Mouse (Mus musculus): ENCODE measurements around the gene Ccdc6.
A peak's percentile ranks its signal among the peaks of the same experiment; 100 is the strongest.

The Ccdc6 gene

GRCm38 (mm10) chr10:70096366-70097188, at the start of gene Ccdc6:
TSS of gene Ccdc6 (plus strand) at chr10:70097121.
- DNase-seq, result peak; percentile 75

GRCm38 (mm10) chr10:70049771-70050170, 47.1 kb upstream of the Ccdc6 start:
- DNase-seq, result no peak

GRCm38 (mm10) chr10:70055291-70055690, 41.6 kb upstream of the Ccdc6 start:
- DNase-seq, result no peak

- no peak for DNase-seq
Observed at GRCm38 (mm10) chr10:70057064-70057463, 39.9 kb upstream of the Ccdc6 start.

DNA sequence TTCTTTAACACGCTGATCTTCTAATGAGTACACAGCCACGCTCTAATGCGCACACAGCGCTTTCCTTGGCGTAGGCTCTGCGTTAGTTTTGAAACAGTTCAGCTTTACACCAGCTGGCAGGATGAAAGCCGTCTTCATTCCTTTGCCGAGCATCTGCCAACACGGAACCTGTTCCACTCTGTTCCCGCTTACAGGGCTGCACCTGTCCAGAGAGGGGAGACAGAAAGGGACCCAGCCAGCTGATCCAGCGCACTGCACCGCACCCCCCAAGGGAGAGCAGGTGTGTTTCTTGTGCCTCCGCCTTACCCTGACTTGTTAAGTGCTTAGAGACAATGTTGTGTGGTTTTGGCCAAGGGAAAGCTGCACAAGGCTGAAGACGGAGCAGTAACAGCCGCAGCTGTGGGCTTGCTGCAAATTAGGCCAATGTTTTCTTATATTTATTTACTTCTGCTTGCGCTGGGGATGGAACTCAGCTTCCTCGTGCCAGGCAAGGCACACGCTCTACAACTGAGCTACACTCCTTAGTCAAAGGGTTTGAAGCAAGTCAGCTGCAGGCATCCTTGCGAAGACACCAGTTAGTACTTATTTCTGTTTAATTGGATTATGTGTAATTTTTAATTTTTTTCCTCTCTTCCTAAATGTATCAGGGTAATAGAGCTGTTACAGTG, 36.8 kb upstream of the Ccdc6 start:
- DNase-seq, result no peak

DNA sequence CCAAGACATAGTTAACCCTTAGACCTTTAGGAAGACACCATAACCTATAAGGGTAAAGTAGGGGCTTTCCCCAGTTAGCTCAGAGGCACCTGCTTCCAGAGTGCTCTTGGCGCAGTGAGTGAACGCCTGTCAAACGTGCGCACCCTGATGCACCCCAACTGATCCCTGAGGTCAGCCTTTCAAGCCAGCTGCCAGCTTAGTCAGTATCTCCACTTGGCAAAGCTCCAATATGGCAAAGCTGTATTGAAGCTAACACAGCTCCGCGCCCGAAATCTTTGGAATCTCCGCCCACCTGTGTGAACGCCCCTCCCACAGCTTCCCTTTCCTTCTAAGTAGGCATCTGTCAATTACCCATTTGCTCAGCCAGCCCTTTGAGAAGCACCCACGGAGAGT, 36.2 kb upstream of the Ccdc6 start:
- no peak for DNase-seq

GRCm38 (mm10) chr10:70063881-70064555, 32.9 kb upstream of the Ccdc6 start:
- DNase-seq, result no peak

- no peak for DNase-seq
Observed at GRCm38 (mm10) chr10:70065191-70065590, 31.7 kb upstream of the Ccdc6 start.

- DNase-seq, result no peak
Observed at GRCm38 (mm10) chr10:70066497-70067168, 30.3 kb upstream of the Ccdc6 start.

DNA sequence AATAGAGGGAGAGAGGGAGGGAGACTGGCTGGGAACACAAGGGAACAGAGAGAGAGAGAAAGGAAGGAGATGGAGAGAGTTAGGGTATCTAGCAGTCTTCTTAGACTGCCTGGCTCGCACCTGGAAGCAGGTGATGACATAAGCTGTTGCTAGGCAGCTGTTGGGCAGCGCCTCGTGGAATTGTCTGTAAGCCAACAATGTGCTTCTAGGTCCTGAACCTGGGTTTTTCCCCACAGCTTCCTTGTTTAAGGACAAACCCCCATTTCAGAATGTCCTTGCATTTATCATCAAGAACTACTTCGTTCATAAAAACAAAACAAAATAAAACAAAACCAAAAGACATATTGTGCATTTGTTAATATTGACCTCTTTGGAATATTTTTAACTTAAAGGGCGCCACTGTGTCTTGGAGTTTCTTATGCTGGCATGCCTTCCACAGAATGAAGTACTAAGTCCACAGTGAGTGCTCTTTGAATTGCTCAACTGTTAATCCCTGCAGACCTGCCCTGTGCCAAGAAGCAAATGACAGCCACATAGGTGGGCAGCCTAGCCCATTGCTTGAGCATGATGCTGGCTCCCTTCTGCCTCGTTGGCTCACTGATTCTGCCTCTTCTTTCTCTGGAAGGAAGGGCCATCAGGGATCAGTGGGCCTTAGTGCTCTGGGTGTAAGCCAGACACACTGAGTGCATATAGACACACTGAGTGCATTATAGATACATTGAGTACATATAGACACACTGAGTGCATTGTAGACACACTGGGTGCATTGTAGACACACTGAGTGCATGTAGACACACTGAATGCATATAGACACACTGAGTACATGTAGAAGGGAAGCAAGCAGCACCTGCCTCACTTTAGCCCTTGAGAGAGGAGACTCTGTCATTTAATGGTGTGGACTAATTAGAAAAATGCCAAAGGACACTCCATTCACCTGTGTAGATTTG, 29.5 kb upstream of the Ccdc6 start:
- no peak for DNase-seq

GRCm38 (mm10) chr10:70069321-70069720, 27.6 kb upstream of the Ccdc6 start:
- no peak for DNase-seq

- DNase-seq, result no peak
Observed at GRCm38 (mm10) chr10:70071334-70071733, 25.6 kb upstream of the Ccdc6 start.

DNA sequence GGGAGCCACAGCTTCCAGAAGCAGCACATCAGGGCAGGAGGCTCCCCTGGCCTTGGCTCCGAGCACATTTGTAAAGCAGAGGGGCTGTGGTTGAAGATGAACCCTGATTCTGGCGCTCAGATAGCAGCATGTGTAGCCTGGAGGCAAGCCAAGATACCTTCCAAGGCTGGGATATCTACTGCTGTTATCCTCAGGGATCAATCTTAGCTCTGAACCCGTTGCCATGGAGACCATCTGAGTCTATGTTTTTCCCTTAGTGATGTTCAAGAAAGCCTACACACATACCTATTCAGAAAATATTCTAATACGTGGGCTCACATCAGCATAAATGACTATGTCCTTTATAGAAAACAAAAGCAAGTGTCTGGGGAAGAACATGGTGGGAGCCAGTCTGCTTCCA, 19.5 kb upstream of the Ccdc6 start:
- no peak for DNase-seq

DNA sequence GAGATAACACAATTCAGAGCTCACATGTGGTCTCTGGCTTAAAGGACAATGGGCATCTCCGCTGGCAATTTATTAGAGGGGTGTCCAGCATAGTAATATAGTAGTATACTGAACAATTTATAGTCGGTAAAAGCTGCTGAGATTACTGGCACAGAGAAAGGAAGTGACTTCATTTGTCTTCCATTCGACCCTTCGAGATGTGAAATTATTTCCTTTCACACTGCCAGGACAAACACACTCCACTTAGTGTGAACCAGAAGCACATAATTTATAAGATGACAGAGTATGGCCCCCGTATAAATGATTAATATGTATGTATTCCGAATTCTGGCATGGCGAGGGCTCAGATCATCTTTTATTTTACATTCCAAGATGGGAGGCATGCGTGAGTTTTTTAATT, 16.0 kb upstream of the Ccdc6 start:
- DNase-seq, result no peak

DNA sequence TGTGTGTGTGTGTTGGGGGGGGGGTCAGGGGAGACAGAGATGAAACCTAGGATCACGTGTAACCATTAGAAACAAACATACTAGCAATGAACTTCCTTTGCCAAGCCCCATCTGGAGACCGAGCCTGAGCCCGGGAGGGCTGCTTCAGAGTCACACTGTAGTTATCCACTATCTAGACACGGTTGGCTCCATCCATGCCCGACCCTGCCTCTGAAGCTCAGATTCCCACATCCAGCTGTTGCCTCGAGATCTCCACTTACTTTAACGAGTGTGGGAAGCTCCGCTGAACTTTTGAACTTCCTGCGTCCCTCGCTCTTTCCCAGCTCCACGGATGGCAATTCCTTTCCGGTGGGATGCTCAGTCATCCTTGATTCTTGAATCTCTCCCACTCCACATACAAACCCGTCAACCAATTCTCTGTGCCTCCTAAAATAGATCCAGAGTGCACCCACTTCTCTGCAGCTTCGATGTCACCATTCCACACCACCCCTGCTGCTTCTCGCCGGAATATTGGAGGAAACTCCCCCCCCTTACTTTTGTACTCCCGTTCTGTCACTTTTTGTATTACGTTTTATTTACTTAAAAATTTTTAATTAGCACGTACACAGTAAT, 15.3 kb upstream of the Ccdc6 start:
- DNase-seq, result no peak

GRCm38 (mm10) chr10:70083241-70083640, 13.7 kb upstream of the Ccdc6 start:
- no peak for DNase-seq

DNA sequence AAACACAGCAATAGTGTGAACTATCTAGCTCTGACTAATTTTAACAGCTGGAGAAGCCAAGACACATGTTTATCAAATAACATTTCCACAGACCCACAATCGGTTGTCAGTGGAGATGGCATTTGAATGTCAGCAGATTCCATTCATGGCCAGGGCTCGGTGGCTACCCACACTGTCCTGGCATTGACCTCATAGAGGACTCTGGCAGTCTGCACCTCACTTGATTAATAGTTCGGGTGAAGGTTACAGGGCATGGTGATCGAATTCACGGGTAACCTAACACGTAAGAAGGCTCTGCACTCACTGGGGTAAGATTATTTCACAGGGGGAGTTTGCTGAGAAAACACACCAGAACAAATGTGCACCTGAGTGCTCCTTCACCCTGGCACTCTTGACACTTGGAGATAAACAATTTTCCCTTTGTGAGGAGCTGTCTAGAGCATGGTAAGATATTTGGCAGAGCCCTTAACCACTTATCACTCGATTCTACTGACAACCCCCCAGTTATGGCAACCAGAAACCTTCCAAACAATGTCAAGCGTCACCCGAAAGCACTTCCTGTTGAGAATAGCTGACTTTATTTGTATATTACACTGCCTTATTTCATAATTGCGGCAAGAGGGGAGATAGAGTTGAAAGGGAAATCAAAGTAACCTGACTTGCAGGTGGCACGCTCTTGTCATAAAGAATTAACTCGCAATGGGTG, 11.5 kb upstream of the Ccdc6 start:
- DNase-seq, result no peak

GRCm38 (mm10) chr10:70088788-70089187, 8.1 kb upstream of the Ccdc6 start:
- DNase-seq, result no peak

GRCm38 (mm10) chr10:70091876-70092462, 5.0 kb upstream of the Ccdc6 start:
- no peak for DNase-seq

DNA sequence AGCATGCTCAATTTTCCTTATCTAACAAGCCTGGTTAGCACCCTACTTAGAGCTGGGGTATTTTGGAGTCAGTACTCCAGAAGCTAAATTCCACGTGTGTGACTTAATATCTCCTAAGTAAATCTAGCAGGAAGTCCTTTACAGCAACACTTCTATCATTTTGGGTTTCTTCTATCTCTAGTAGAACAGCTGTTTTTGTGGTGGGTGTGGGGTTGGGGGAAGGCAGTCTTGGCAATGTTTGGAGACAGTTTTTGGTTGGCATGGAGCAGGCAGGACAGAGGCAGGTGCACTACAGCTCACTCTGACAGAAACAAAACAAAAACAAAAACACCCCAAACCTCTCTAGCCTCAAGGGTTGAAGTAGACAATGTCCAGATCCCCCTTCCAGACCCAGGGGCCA, 3.1 kb upstream of the Ccdc6 start:
- DNase-seq, result no peak

- DNase-seq, result no peak
Observed at GRCm38 (mm10) chr10:70095031-70095470, 1.9 kb upstream of the Ccdc6 start.
